Mouse (Mus musculus): Measurements from ENCODE around the gene Tor1aip2.

GRCm38 (mm10) chr1:155990391-155990790, 44.8 kb upstream of the Tor1aip2 start:
- TF ChIP-seq FLI1 (IDR thresholded peaks at IDR 0.05; ENCODE audit: low read length) (no peak), GATA1 (IDR thresholded peaks at IDR 0.05; ENCODE audit: borderline replicate concordance, low read length) (no peak)
